Mouse (Mus musculus) MEL (cell line): ENCODE data around the gene Lhfp. TPM values are rescaled to one million over a fixed set of nuclear protein-coding genes. Genes with fewer than 3 reads are reported as not detected.

Experiments
- DNase-seq: peaks from one replicate; pipeline ENCODE4 v3.0.0; 2011; ENCODE audit warnings: low read depth, low spot score
- H3K27ac ChIP-seq: 2 replicates; pipeline ENCODE4 v1.5.1; 2012; ENCODE audit warnings: low read depth, mild to moderate bottlenecking, control low read depth, low read length, moderate library complexity; ENCODE audit not compliant: control insufficient read depth
- H3K27me3 ChIP-seq, 2 experiments: fragments of 150-350 bp in 1 of 2; sonication (generic) in 1 of 2; 2 replicates each; pipeline ENCODE4 v1.6.1; 2012; ENCODE audit warnings: low read length in 2 of 2, mild to moderate bottlenecking in 2 of 2, improper control_type of control experiment in 1 of 2, moderate library complexity in 1 of 2; ENCODE audit not compliant: insufficient read depth in 2 of 2, control insufficient read depth in 1 of 2
- H3K36me3 ChIP-seq, 2 experiments: 2 replicates each; pipeline ENCODE4 v1.6.1; 2012 to 2014; ENCODE audit warnings: low read length in 2 of 2, improper control_type of control experiment in 1 of 2, inconsistent platforms in 1 of 2, mild to moderate bottlenecking in 1 of 2; ENCODE audit not compliant: insufficient read depth in 2 of 2, control insufficient read depth in 1 of 2
- H3K4me1 ChIP-seq, 2 experiments: fragments of 150-350 bp in 1 of 2; sonication (generic) in 1 of 2; 2 replicates each; pipeline ENCODE4 v1.6.1; 2012; ENCODE audit warnings: low read length in 2 of 2, improper control_type of control experiment in 1 of 2, mild to moderate bottlenecking in 1 of 2; ENCODE audit not compliant: insufficient read depth in 2 of 2, control insufficient read depth in 1 of 2
- H3K4me3 ChIP-seq, 2 experiments: fragments of 150-350 bp in 1 of 2; sonication (generic) in 1 of 2; 2 replicates each; pipeline ENCODE4 v1.5.1; 2012; ENCODE audit warnings: low read depth in 2 of 2, low read length in 2 of 2, mild to moderate bottlenecking in 2 of 2, moderate library complexity in 2 of 2, control low read depth in 1 of 2, improper control_type of control experiment in 1 of 2; ENCODE audit not compliant: control insufficient read depth in 1 of 2, insufficient read depth in 1 of 2
- H3K79me2 ChIP-seq: 2 replicates; pipeline ENCODE4 v1.6.1; 2012; ENCODE audit warnings: mild to moderate bottlenecking, low read length, moderate library complexity; ENCODE audit not compliant: control insufficient read depth, poor library complexity, insufficient read depth
- H3K9ac ChIP-seq: 2 replicates; pipeline ENCODE4 v1.6.1; 2012; ENCODE audit warnings: low read depth, mild to moderate bottlenecking, control low read depth, low read length, moderate library complexity; ENCODE audit not compliant: control insufficient read depth, poor library complexity, severe bottlenecking
- H3K9me3 ChIP-seq: fragments of 150-350 bp; sonication (generic); replicated peaks from 2 replicates; pipeline ENCODE4 v1.6.1; 2012; ENCODE audit warnings: mild to moderate bottlenecking, low read length, improper control_type of control experiment, moderate library complexity; ENCODE audit not compliant: insufficient read depth
- BHLHE40 ChIP-seq: IDR thresholded peaks from 2 replicates; pipeline ENCODE4 v1.6.1; 2012; ENCODE audit warnings: low read depth, mild to moderate bottlenecking, inconsistent platforms, low read length, improper control_type of control experiment, borderline replicate concordance
- CHD1 ChIP-seq: IDR thresholded peaks from 2 replicates; pipeline ENCODE4 v1.6.1; 2012; ENCODE audit warnings: low read depth, mild to moderate bottlenecking, inconsistent platforms, low read length, improper control_type of control experiment
- CTCF ChIP-seq, 3 experiments: IDR thresholded peaks in 2 of 3; conservative IDR thresholded peaks in 1 of 3; 2 replicates each; pipeline ENCODE4 v1.5.1; 2011 to 2012; ENCODE audit warnings: low read length in 3 of 3, low read depth in 2 of 3, mild to moderate bottlenecking in 2 of 3, improper control_type of control experiment in 1 of 3, inconsistent platforms in 1 of 3, mixed read lengths in 1 of 3, moderate library complexity in 1 of 3; ENCODE audit not compliant: control insufficient read depth in 1 of 3, insufficient read depth in 1 of 3, poor library complexity in 1 of 3, severe bottlenecking in 1 of 3
- E2F4 ChIP-seq: IDR thresholded peaks from 2 replicates; pipeline ENCODE4 v1.6.1; 2011; ENCODE audit warnings: low read depth, low read length, improper control_type of control experiment, borderline replicate concordance
- ELF1 ChIP-seq: IDR thresholded peaks from 2 replicates; pipeline ENCODE4 v1.6.1; 2014; ENCODE audit warnings: low read depth, mild to moderate bottlenecking, inconsistent platforms, low read length, improper control_type of control experiment, moderate library complexity
- EP300 ChIP-seq, 2 experiments: IDR thresholded peaks; 2 replicates each; pipeline ENCODE4 v1.6.1; 2011; ENCODE audit warnings: improper control_type of control experiment in 2 of 2, low read length in 2 of 2, low read depth in 1 of 2, mild to moderate bottlenecking in 1 of 2
- GABPA ChIP-seq: IDR thresholded peaks from 2 replicates; pipeline ENCODE4 v1.6.1; 2012; ENCODE audit warnings: low read depth, mild to moderate bottlenecking, inconsistent platforms, low read length, improper control_type of control experiment, moderate library complexity
- GATA1 ChIP-seq: IDR thresholded peaks from 2 replicates; pipeline ENCODE4 v1.6.1; 2011; ENCODE audit warnings: low read depth, low read length, improper control_type of control experiment
- MAX ChIP-seq: IDR thresholded peaks from 2 replicates; pipeline ENCODE4 v1.6.1; 2011; ENCODE audit warnings: low read length, improper control_type of control experiment
- MYB ChIP-seq: IDR thresholded peaks from 2 replicates; pipeline ENCODE4 v1.6.1; 2011; ENCODE audit warnings: mild to moderate bottlenecking, low read depth, low read length, improper control_type of control experiment
- MYC ChIP-seq: IDR thresholded peaks from 2 replicates; pipeline ENCODE4 v1.6.1; 2011; ENCODE audit warnings: low read depth, mild to moderate bottlenecking, low read length, improper control_type of control experiment, moderate library complexity
- NELFE ChIP-seq: IDR thresholded peaks from 2 replicates; pipeline ENCODE4 v1.6.1; 2011; ENCODE audit warnings: low read depth, low read length, improper control_type of control experiment
- POLR2AphosphoS2 ChIP-seq: IDR thresholded peaks from 2 replicates; pipeline ENCODE4 v1.6.1; 2011; ENCODE audit warnings: low read length, improper control_type of control experiment
- POLR2AphosphoS5 ChIP-seq: IDR thresholded peaks from 2 replicates; pipeline ENCODE4 v1.6.1; 2012; ENCODE audit warnings: low read depth, borderline replicate concordance, mild to moderate bottlenecking, inconsistent platforms, low read length, moderate library complexity, mixed read lengths
- RAD21 ChIP-seq: IDR thresholded peaks from 2 replicates; pipeline ENCODE4 v1.6.1; 2011; ENCODE audit warnings: mild to moderate bottlenecking, low read depth, low read length, improper control_type of control experiment
- SMC3 ChIP-seq: IDR thresholded peaks from 2 replicates; pipeline ENCODE4 v1.6.1; 2011; ENCODE audit warnings: low read depth, low read length, improper control_type of control experiment
- TBP ChIP-seq: IDR thresholded peaks from 2 replicates; pipeline ENCODE4 v1.8.0; 2011; ENCODE audit warnings: low read depth, low read length, improper control_type of control experiment
- TCF12 ChIP-seq: IDR thresholded peaks from 2 replicates; pipeline ENCODE4 v1.6.1; 2014; ENCODE audit warnings: low read depth, mild to moderate bottlenecking, inconsistent platforms, low read length, improper control_type of control experiment, moderate library complexity
- UBTF ChIP-seq: IDR thresholded peaks from 2 replicates; pipeline ENCODE4 v1.6.1; 2012; ENCODE audit warnings: low read depth, mild to moderate bottlenecking, inconsistent platforms, low read length, improper control_type of control experiment, moderate library complexity, borderline replicate concordance; ENCODE audit not compliant: insufficient read depth
- ZC3H11A ChIP-seq: IDR thresholded peaks from 2 replicates; pipeline ENCODE4 v1.6.1; 2012; ENCODE audit warnings: low read depth, mild to moderate bottlenecking, inconsistent platforms, low read length, improper control_type of control experiment
- ZMIZ1 ChIP-seq: IDR thresholded peaks from 2 replicates; pipeline ENCODE4 v1.6.1; 2012; ENCODE audit warnings: low read depth, mild to moderate bottlenecking, inconsistent platforms, low read length, improper control_type of control experiment, moderate library complexity
- ZNF384 ChIP-seq: IDR thresholded peaks from 2 replicates; pipeline ENCODE4 v1.6.1; 2012; ENCODE audit warnings: low read depth, mild to moderate bottlenecking, inconsistent platforms, low read length, improper control_type of control experiment
- polyA plus RNA-seq, 2 experiments: library from polyadenylated mRNA; stranded (reverse) in 1 of 2; unstranded in 1 of 2; fragments of >175 nt in 1 of 2; fragments of >200 nt in 1 of 2; gene quantifications; 2 replicates each; pipeline versions ENCODE4 v1.2.1 to v1.2.4; 2012; ENCODE audit warnings: low replicate concordance in 2 of 2, low read depth in 1 of 2; ENCODE audit not compliant: insufficient read length in 2 of 2, insufficient read depth in 1 of 2, missing spikeins in 1 of 2
- total RNA-seq: library from RNA; depleted of rRNA; stranded (reverse); fragments of 300-350 nt; gene quantifications from 2 replicates; pipeline ENCODE4 v1.2.3, GENCODE M21; 2012

Gene Lhfp
- total and polyA plus RNA-seq, 3 experiments: not detected

DNA sequence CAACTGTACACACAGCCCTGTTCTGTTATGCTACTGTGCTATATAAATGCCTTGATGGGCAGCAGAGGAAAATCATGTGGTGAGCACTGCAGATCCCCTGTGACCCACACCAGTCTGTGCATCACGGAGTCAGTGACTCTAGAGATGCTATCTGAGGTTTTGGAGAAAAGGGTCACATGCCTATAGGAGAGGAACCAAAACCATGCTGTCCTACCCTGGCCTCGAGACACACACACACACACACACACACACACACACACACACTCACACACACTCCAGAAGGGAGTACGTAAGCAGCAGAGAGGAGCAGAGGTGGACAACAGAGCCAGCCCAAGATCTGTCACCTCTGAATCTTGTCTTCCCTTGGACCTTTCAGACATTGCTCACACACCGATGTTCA is 195.1 kb downstream of the Lhfp start:
- no peak overlapping the region for H3K9ac ChIP-seq
- no peak for DNase-seq
- H3K79me2 ChIP-seq: no peaks in the 10 kb centered on the region
- no peaks in the 10 kb centered on the region for H3K36me3 ChIP-seq
- TF ChIP-seq BHLHE40: no peak
- no peak for TF ChIP-seq MAX
- TF ChIP-seq TBP: no peak
- TF ChIP-seq MYB: no peak
- TF ChIP-seq UBTF: no peak
- no peak for TF ChIP-seq ZMIZ1
- no peak for TF ChIP-seq GABPA
- no peak for TF ChIP-seq ELF1
- TF ChIP-seq RAD21: no peak
- no peak for TF ChIP-seq EP300 (IDR thresholded peaks at IDR 0.05; ENCODE audit: low read depth in 1 of 2, low read length in 2 of 2)
- TF ChIP-seq MYC: no peak
- no peak for TF ChIP-seq CHD1
- TF ChIP-seq TCF12: no peak
- no peak for TF ChIP-seq SMC3
- no peak for TF ChIP-seq E2F4
- TF ChIP-seq POLR2AphosphoS2: no peak
- no peak for TF ChIP-seq NELFE
- TF ChIP-seq CTCF (IDR thresholded peaks at IDR 0.05 in 2 of 3, conservative IDR thresholded peaks at IDR 0.05 in 1 of 3; ENCODE audit: control insufficient read depth in 1 of 3, insufficient read depth in 1 of 3, low read depth in 2 of 3, low read length in 3 of 3, poor library complexity in 1 of 3, severe bottlenecking in 1 of 3): no peak
- no peak for TF ChIP-seq POLR2AphosphoS5
- TF ChIP-seq ZC3H11A: no peak
- H3K4me1 ChIP-seq: no peaks in the 10 kb centered on the region
- H3K27ac ChIP-seq: no peak overlapping the region
- no peaks in the 10 kb centered on the region for H3K9me3 ChIP-seq
- no peak overlapping the region for H3K4me3 ChIP-seq
- no peaks in the 10 kb centered on the region for H3K27me3 ChIP-seq

DNA sequence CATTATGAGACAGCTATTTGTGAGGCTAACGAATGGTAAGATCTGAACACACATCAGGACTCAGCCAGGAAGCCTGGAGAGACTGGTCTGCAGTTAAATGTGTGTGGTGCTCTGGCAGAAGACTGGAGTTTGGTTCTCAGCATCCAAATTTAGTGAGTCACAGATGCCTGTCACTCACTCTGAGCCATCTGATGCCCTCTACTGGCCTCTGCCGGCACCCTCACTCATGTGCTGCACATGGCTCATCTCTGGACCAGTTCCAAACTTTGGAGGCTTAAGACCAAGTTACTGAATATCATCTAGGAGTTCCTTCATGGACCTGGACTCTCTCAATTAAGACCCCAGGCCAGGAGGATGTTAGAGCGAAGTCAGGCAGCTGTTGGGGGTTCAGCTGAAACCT is 198.8 kb downstream of the Lhfp start:
- Histone ChIP-seq H3K36me3 (no peaks in the 10 kb centered on the region), H3K9ac (no peak overlapping the region), H3K27me3 (no peaks in the 10 kb centered on the region), H3K4me3 (no peak overlapping the region), H3K9me3 (no peaks in the 10 kb centered on the region), H3K79me2 (no peaks in the 10 kb centered on the region), H3K4me1 (no peaks in the 10 kb centered on the region), H3K27ac (no peak overlapping the region)
- no peak for DNase-seq
- no peak for TF ChIP-seq GATA1
- no peak for TF ChIP-seq TCF12
- TF ChIP-seq ZNF384: no peak
